Comparison of ENCODE assay signal across 34 mouse cellular contexts in genomic region chr1:172274547-172274946, GRCm38 (mm10). TPM values are rescaled to one million over a fixed set of nuclear protein-coding genes. Genes with fewer than 3 reads are reported as not detected.
DNase-seq lines count a peak whose midpoint lies in the region; ATAC-seq and TF ChIP-seq lines count a peak whose summit lies in the region.
"Had no signal": no experiment of that assay in that cellular context is flagged by ENCODE, and none has a peak within 500 bp of the region (broad histone marks: within the 10 kb centered on the region; RNA-seq: fewer than 3 reads in every experiment).

No protein-coding gene starts in this region.

- WGBS in intestine, embryonic 15.5 days: 53% methylated on average over 5 of the region's 5 CpGs
- WGBS in intestine, postnatal 0 days: 39% methylated on average over 5 of the region's 5 CpGs
- 79% methylated on average over 5 of the region's 5 CpGs for WGBS in liver, postnatal 0 days (ENCODE audit: insufficient replicate concordance)
- WGBS in liver, embryonic 11.5 days: 73% methylated on average over 5 of the region's 5 CpGs
- WGBS in intestine, embryonic 16.5 days: 55% methylated on average over 5 of the region's 5 CpGs

- no peak overlapping the region for H3K4me2 ChIP-seq in intestine, embryonic 15.5 days (replicated peaks)
- no peak overlapping the region for H3K4me2 ChIP-seq in intestine, postnatal 0 days (replicated peaks; ENCODE audit: low read depth)
- no peak overlapping the region for H3K4me2 ChIP-seq in liver, postnatal 0 days (ENCODE audit: low read depth, low read length)
- no peak overlapping the region for H3K4me2 ChIP-seq in liver, embryonic 11.5 days
- H3K4me2 ChIP-seq in intestine, embryonic 16.5 days (ENCODE audit: low read depth, low read length): no peak overlapping the region
- H3K4me2 ChIP-seq: embryonic facial prominence, embryonic 12.5 days; embryonic facial prominence, embryonic 15.5 days; forebrain, embryonic 12.5 days; heart, embryonic 11.5 days; hindbrain, embryonic 12.5 days had no signal

- TF ChIP-seq CTCF in gastrocnemius, adult 2 months (IDR thresholded peaks at IDR 0.05): no peak
- TF ChIP-seq CTCF in intestine, postnatal 0 days (IDR thresholded peaks at IDR 0.05; ENCODE audit: low read depth): no peak
- TF ChIP-seq CTCF in liver, postnatal 0 days (IDR thresholded peaks at IDR 0.05; ENCODE audit: low read depth): no peak

- TF ChIP-seq EP300 in liver, postnatal 0 days (IDR thresholded peaks at IDR 0.05; ENCODE audit: low read depth): no peak

- peak overlapping the region; percentile 72; the same call in 1 of the 2 replicates for H3K27ac ChIP-seq in gastrocnemius, adult 2 months
- H3K27ac ChIP-seq in intestine, embryonic 15.5 days: no peak overlapping the region
- H3K27ac ChIP-seq in intestine, postnatal 0 days (ENCODE audit: low read depth, low read length): no peak overlapping the region
- no peak overlapping the region for H3K27ac ChIP-seq in liver, postnatal 0 days (ENCODE audit: low read depth)
- no peak overlapping the region for H3K27ac ChIP-seq in liver, embryonic 11.5 days (ENCODE audit: low read depth, low read length)
- H3K27ac ChIP-seq in intestine, embryonic 16.5 days (ENCODE audit: low read length): no peak overlapping the region
- H3K27ac ChIP-seq: embryonic facial prominence, embryonic 12.5 days; embryonic facial prominence, embryonic 15.5 days; forebrain, embryonic 12.5 days; hindbrain, embryonic 12.5 days had no signal

- peak; percentile 54 for ATAC-seq in intestine, embryonic 15.5 days
- ATAC-seq in intestine, postnatal 0 days: no peak
- 0 out of 2 replicates have a peak, but pooled peaks have one; percentile 43 for ATAC-seq in liver, postnatal 0 days
- ATAC-seq in liver, embryonic 11.5 days (replicated peaks; ENCODE audit: low FRiP score): no peak
- ATAC-seq in intestine, embryonic 16.5 days: 0 out of 2 replicates have a peak, but pooled peaks have one; percentile 28
- ATAC-seq in CD4-positive, CD25-positive, alpha-beta regulatory T cell, adult 4 months: no peak
- ATAC-seq: forebrain, embryonic 16.5 days; hindbrain, embryonic 16.5 days; inflammation-experienced regulatory T-cells, adult 6 months; Patski had no signal

- no peak overlapping the region for H3K4me3 ChIP-seq in gastrocnemius, adult 2 months
- H3K4me3 ChIP-seq in intestine, embryonic 15.5 days (replicated peaks): no peak overlapping the region
- no peak overlapping the region for H3K4me3 ChIP-seq in intestine, postnatal 0 days (ENCODE audit: low read depth, low read length)
- no peak overlapping the region for H3K4me3 ChIP-seq in liver, postnatal 0 days (ENCODE audit: low read depth, low read length)
- H3K4me3 ChIP-seq in liver, embryonic 11.5 days (ENCODE audit: low read depth, low read length): no peak overlapping the region
- H3K4me3 ChIP-seq in intestine, embryonic 16.5 days (ENCODE audit: low read length): no peak overlapping the region
- H3K4me3 ChIP-seq: embryonic facial prominence, embryonic 12.5 days; embryonic facial prominence, embryonic 15.5 days; forebrain, embryonic 12.5 days; hindbrain, embryonic 12.5 days had no signal

- no peaks in the 10 kb centered on the region for H3K9me3 ChIP-seq in intestine, embryonic 15.5 days
- H3K9me3 ChIP-seq in intestine, postnatal 0 days (ENCODE audit: control insufficient read depth): no peaks in the 10 kb centered on the region
- no peaks in the 10 kb centered on the region for H3K9me3 ChIP-seq in liver, postnatal 0 days (ENCODE audit: low read length)
- no peaks in the 10 kb centered on the region for H3K9me3 ChIP-seq in liver, embryonic 11.5 days (ENCODE audit: control insufficient read depth, low read length)
- no peaks in the 10 kb centered on the region for H3K9me3 ChIP-seq in intestine, embryonic 16.5 days (ENCODE audit: control insufficient read depth, low read length)
- H3K9me3 ChIP-seq: embryonic facial prominence, embryonic 12.5 days; embryonic facial prominence, embryonic 15.5 days; forebrain, embryonic 12.5 days; G1E; hindbrain, embryonic 12.5 days had no signal

- H3K4me1 ChIP-seq in intestine, embryonic 15.5 days (replicated peaks): 0 out of 2 replicates have a peak, but pooled peaks cover 5% of the 10 kb centered on the region
- no peaks in the 10 kb centered on the region; the same call in 1 of the 2 replicates for H3K4me1 ChIP-seq in intestine, postnatal 0 days (replicated peaks; ENCODE audit: control insufficient read depth, insufficient read depth, low read length)
- peaks cover 7% of the 10 kb centered on the region; the same call in 1 of the 2 replicates for H3K4me1 ChIP-seq in liver, postnatal 0 days (ENCODE audit: insufficient read depth)
- H3K4me1 ChIP-seq in liver, embryonic 11.5 days (replicated peaks; ENCODE audit: control insufficient read depth, insufficient read depth, low read length): no peaks in the 10 kb centered on the region
- H3K4me1 ChIP-seq in intestine, embryonic 16.5 days (ENCODE audit: control insufficient read depth, insufficient read depth, low read length): peaks cover 5% of the 10 kb centered on the region; the same call in 1 of the 2 replicates
- H3K4me1 ChIP-seq: embryonic facial prominence, embryonic 12.5 days; embryonic facial prominence, embryonic 15.5 days had no signal

- H3K36me3 ChIP-seq in intestine, embryonic 15.5 days: no peaks in the 10 kb centered on the region
- no peaks in the 10 kb centered on the region for H3K36me3 ChIP-seq in intestine, postnatal 0 days (ENCODE audit: control insufficient read depth, insufficient read depth)
- H3K36me3 ChIP-seq in liver, postnatal 0 days (replicated peaks; ENCODE audit: insufficient read depth, low read length): no peaks in the 10 kb centered on the region
- H3K36me3 ChIP-seq in liver, embryonic 11.5 days (ENCODE audit: control insufficient read depth, insufficient read depth, low read length): no peaks in the 10 kb centered on the region
- H3K36me3 ChIP-seq in intestine, embryonic 16.5 days (ENCODE audit: control insufficient read depth, insufficient read depth, low read length): no peaks in the 10 kb centered on the region
- H3K36me3 ChIP-seq: embryonic facial prominence, embryonic 12.5 days; embryonic facial prominence, embryonic 15.5 days; forebrain, embryonic 12.5 days; G1E; hindbrain, embryonic 12.5 days had no signal

- H3K9ac ChIP-seq in intestine, embryonic 15.5 days: no peak overlapping the region
- H3K9ac ChIP-seq in intestine, postnatal 0 days (ENCODE audit: low read depth, low read length): no peak overlapping the region
- no peak overlapping the region for H3K9ac ChIP-seq in liver, postnatal 0 days (replicated peaks)
- no peak overlapping the region for H3K9ac ChIP-seq in liver, embryonic 11.5 days (ENCODE audit: low read depth, low read length)
- no peak overlapping the region for H3K9ac ChIP-seq in intestine, embryonic 16.5 days (ENCODE audit: low read depth, low read length)
- H3K9ac ChIP-seq: embryonic facial prominence, embryonic 12.5 days; embryonic facial prominence, embryonic 15.5 days; forebrain, embryonic 12.5 days; hindbrain, embryonic 12.5 days had no signal

- H3K27me3 ChIP-seq in intestine, embryonic 15.5 days (replicated peaks): no peaks in the 10 kb centered on the region
- no peaks in the 10 kb centered on the region for H3K27me3 ChIP-seq in intestine, postnatal 0 days (replicated peaks; ENCODE audit: control insufficient read depth, insufficient read depth, low read length)
- no peaks in the 10 kb centered on the region for H3K27me3 ChIP-seq in liver, postnatal 0 days (ENCODE audit: insufficient read depth, low read length)
- H3K27me3 ChIP-seq in liver, embryonic 11.5 days (replicated peaks; ENCODE audit: control insufficient read depth, insufficient read depth, low read length): no peaks in the 10 kb centered on the region
- no peaks in the 10 kb centered on the region for H3K27me3 ChIP-seq in intestine, embryonic 16.5 days (replicated peaks; ENCODE audit: control insufficient read depth, insufficient read depth, low read length)
- H3K27me3 ChIP-seq: embryonic facial prominence, embryonic 12.5 days; embryonic facial prominence, embryonic 15.5 days; forebrain, embryonic 12.5 days; hindbrain, embryonic 12.5 days; Patski had no signal

- intact Hi-C loops in gastrocnemius, adult 2 months (cut with DNase I): no loop called here

- no peak for DNase-seq in gastrocnemius, adult 2 months
- no peak for DNase-seq in gastrocnemius, postnatal 4 days (ENCODE audit: low spot score in 2 of 2)
- peak; percentile 11 for DNase-seq in liver, postnatal 0 days
- no peak for DNase-seq in liver, embryonic 11.5 days (ENCODE audit: low spot score)
- DNase-seq: adrenal gland, postnatal 10 days; adrenal gland, postnatal 36 days; B cell, adult 2 months; cerebellum, adult 11 months; cerebellum, adult 2 months; cerebellum, adult 9-11 months; cerebellum, postnatal 25 days; gastrocnemius, postnatal 14 days; kidney, adult 18-20 months had no signal

RNA-seq across cellular contexts. Expression of gene Igsf8, which starts 13.1 kb away (rescaled TPM):
- 1 to 10 TPM; 7.4 to 8.3 TPM for total RNA-seq in gastrocnemius, adult 2 months (2021)
- total RNA-seq in gastrocnemius, postnatal 4 days (2021): 10 to 100 TPM; 24.8 to 26.9 TPM
- 46.1 and 53.3 TPM in 2 replicates for polyA plus RNA-seq in intestine, embryonic 15.5 days (2015; fragmentation: Nextera tagmentation; extraction: Ambion mirVana)
- polyA plus RNA-seq in intestine, postnatal 0 days (2015; fragmentation: Nextera tagmentation; extraction: Ambion mirVana): 17.7 and 17.8 TPM in 2 replicates
- polyA plus RNA-seq in liver, postnatal 0 days (2015; fragmentation: Nextera tagmentation; extraction: Ambion mirVana): 12.8 and 13.1 TPM in 2 replicates
- polyA plus RNA-seq in liver, embryonic 11.5 days (2014; fragmentation: Nextera tagmentation; extraction: Ambion mirVana): 32.9 and 33.9 TPM in 2 replicates
- 43.1 and 45.2 TPM in 2 replicates for polyA plus RNA-seq in intestine, embryonic 16.5 days (2015; fragmentation: Nextera tagmentation; extraction: Ambion mirVana)
- polyA plus RNA-seq in CD4-positive, CD25-positive, alpha-beta regulatory T cell, adult 4 months (2017; shearing (Covaris generic)): 1 to 10 TPM; 3.8 to 5.5 TPM

RNA-seq across cellular contexts. Expression of gene Atp1a4, which starts 16.3 kb away (rescaled TPM):
- total RNA-seq in gastrocnemius, adult 2 months (2021): under 1 TPM; 0.20 to 0.43 TPM
- under 1 TPM; 0.17 to 0.18 TPM for total RNA-seq in gastrocnemius, postnatal 4 days (2021)
- polyA plus RNA-seq in intestine, embryonic 15.5 days (2015; fragmentation: Nextera tagmentation; extraction: Ambion mirVana): not detected in 2 replicates
- polyA plus RNA-seq in intestine, postnatal 0 days (2015; fragmentation: Nextera tagmentation; extraction: Ambion mirVana): not detected in 2 replicates
- 0.04 and 0.08 TPM in 2 replicates for polyA plus RNA-seq in liver, postnatal 0 days (2015; fragmentation: Nextera tagmentation; extraction: Ambion mirVana)
- polyA plus RNA-seq in liver, embryonic 11.5 days (2014; fragmentation: Nextera tagmentation; extraction: Ambion mirVana): not detected in 2 replicates
- not detected in 2 replicates for polyA plus RNA-seq in intestine, embryonic 16.5 days (2015; fragmentation: Nextera tagmentation; extraction: Ambion mirVana)
- not detected for polyA plus RNA-seq in CD4-positive, CD25-positive, alpha-beta regulatory T cell, adult 4 months (2017; shearing (Covaris generic))
- total RNA-seq: common myeloid progenitor, adult 5-6 weeks; heart, adult 18-20 months; heart, postnatal 25 days; hematopoietic stem cell, adult 5-6 weeks had no signal
- polyA plus RNA-seq: cerebellum, adult 2 months; embryonic facial prominence, embryonic 12.5 days; embryonic facial prominence, embryonic 15.5 days; forebrain, embryonic 16.5 days; G1E; hindbrain, embryonic 12.5 days; hindbrain, embryonic 16.5 days; inflammation-experienced regulatory T-cells, adult 6 months had no signal

RNA-seq across cellular contexts. Expression of gene Atp1a2, which starts 23.3 kb away (rescaled TPM):
- total RNA-seq in gastrocnemius, adult 2 months (2021): 1,000 to 10,000 TPM in 1 of 2 experiments, 100 to 1,000 TPM in 1; 838 to 1,060 TPM
- 100 to 1,000 TPM; 454 to 465 TPM for total RNA-seq in gastrocnemius, postnatal 4 days (2021)
- 3.3 TPM in 2 replicates for polyA plus RNA-seq in intestine, embryonic 15.5 days (2015; fragmentation: Nextera tagmentation; extraction: Ambion mirVana)
- 1.9 and 2.8 TPM in 2 replicates for polyA plus RNA-seq in intestine, postnatal 0 days (2015; fragmentation: Nextera tagmentation; extraction: Ambion mirVana)
- 0.29 and 1.4 TPM in 2 replicates for polyA plus RNA-seq in liver, postnatal 0 days (2015; fragmentation: Nextera tagmentation; extraction: Ambion mirVana)
- 0.16 and 0.22 TPM in 2 replicates for polyA plus RNA-seq in liver, embryonic 11.5 days (2014; fragmentation: Nextera tagmentation; extraction: Ambion mirVana)
- polyA plus RNA-seq in intestine, embryonic 16.5 days (2015; fragmentation: Nextera tagmentation; extraction: Ambion mirVana): 3.1 and 3.2 TPM in 2 replicates
- under 1 TPM; 0.33 to 0.42 TPM for polyA plus RNA-seq in CD4-positive, CD25-positive, alpha-beta regulatory T cell, adult 4 months (2017; shearing (Covaris generic))
- total RNA-seq: common myeloid progenitor, adult 5-6 weeks; hematopoietic stem cell, adult 5-6 weeks had no signal
- polyA plus RNA-seq: G1E had no signal

RNA-seq across cellular contexts. Expression of gene Kcnj9, which starts 54.6 kb away (rescaled TPM):
- total RNA-seq in gastrocnemius, adult 2 months (2021): not detected
- total RNA-seq in gastrocnemius, postnatal 4 days (2021): not detected
- 0.08 TPM in 1 of 2 replicates, not detected in the other for polyA plus RNA-seq in intestine, embryonic 15.5 days (2015; fragmentation: Nextera tagmentation; extraction: Ambion mirVana)
- polyA plus RNA-seq in intestine, postnatal 0 days (2015; fragmentation: Nextera tagmentation; extraction: Ambion mirVana): 0.05 TPM in 1 of 2 replicates, not detected in the other
- 0.07 TPM in 2 replicates for polyA plus RNA-seq in liver, postnatal 0 days (2015; fragmentation: Nextera tagmentation; extraction: Ambion mirVana)
- 0.39 and 0.51 TPM in 2 replicates for polyA plus RNA-seq in liver, embryonic 11.5 days (2014; fragmentation: Nextera tagmentation; extraction: Ambion mirVana)
- not detected in 2 replicates for polyA plus RNA-seq in intestine, embryonic 16.5 days (2015; fragmentation: Nextera tagmentation; extraction: Ambion mirVana)
- polyA plus RNA-seq in CD4-positive, CD25-positive, alpha-beta regulatory T cell, adult 4 months (2017; shearing (Covaris generic)): not detected
- total RNA-seq: common myeloid progenitor, adult 5-6 weeks; G1E; gastrocnemius, adult 18-20 months; gastrocnemius, postnatal 14 days; heart, adult 18-20 months; hematopoietic stem cell, adult 5-6 weeks had no signal
- polyA plus RNA-seq: G1E; heart, embryonic 14.5 days; heart, postnatal 0 days; inflammation-experienced regulatory T-cells, adult 6 months had no signal

RNA-seq across cellular contexts. Expression of gene Casq1, which starts 54.9 kb away (rescaled TPM):
- total RNA-seq in gastrocnemius, adult 2 months (2021): 1,000 to 10,000 TPM; 2,819 to 3,581 TPM
- 1,000 to 10,000 TPM; 2,015 to 2,024 TPM for total RNA-seq in gastrocnemius, postnatal 4 days (2021)
- 18.4 and 20.2 TPM in 2 replicates for polyA plus RNA-seq in intestine, embryonic 15.5 days (2015; fragmentation: Nextera tagmentation; extraction: Ambion mirVana)
- polyA plus RNA-seq in intestine, postnatal 0 days (2015; fragmentation: Nextera tagmentation; extraction: Ambion mirVana): 21.5 and 22.8 TPM in 2 replicates
- 0.61 and 9.1 TPM in 2 replicates for polyA plus RNA-seq in liver, postnatal 0 days (2015; fragmentation: Nextera tagmentation; extraction: Ambion mirVana)
- polyA plus RNA-seq in liver, embryonic 11.5 days (2014; fragmentation: Nextera tagmentation; extraction: Ambion mirVana): 2.2 and 4.1 TPM in 2 replicates
- 24.1 and 24.6 TPM in 2 replicates for polyA plus RNA-seq in intestine, embryonic 16.5 days (2015; fragmentation: Nextera tagmentation; extraction: Ambion mirVana)
- polyA plus RNA-seq in CD4-positive, CD25-positive, alpha-beta regulatory T cell, adult 4 months (2017; shearing (Covaris generic)): not detected
- total RNA-seq: G1E; hematopoietic stem cell, adult 5-6 weeks had no signal
- polyA plus RNA-seq: G1E; inflammation-experienced regulatory T-cells, adult 6 months had no signal

Comparison
In these comparisons a context has a peak if more than half of its experiments do, and no peak if none do; other contexts are left out.
1. ATAC-seq: peak in intestine, embryonic 15.5 days (single experiment), liver, postnatal 0 days (single experiment) and intestine, embryonic 16.5 days (single experiment); none in intestine, postnatal 0 days (single experiment), liver, embryonic 11.5 days (single experiment) and CD4-positive, CD25-positive, alpha-beta regulatory T cell, adult 4 months (single experiment).